Mouse (Mus musculus) myocyte (in vitro differentiated cells): ENCODE measurements around the gene Clcnka. TPM values are rescaled to one million over a fixed set of nuclear protein-coding genes. Genes with fewer than 3 reads are reported as not detected.

ENCODE experiments used
- H3K27me3 ChIP-seq: one replicate; pipeline ENCODE4 v1.6.1; 2011; ENCODE audit not compliant: control insufficient read depth, insufficient read depth, insufficient read length
- H3K36me3 ChIP-seq: one replicate; pipeline ENCODE4 v1.6.1; 2011; ENCODE audit not compliant: control insufficient read depth, insufficient read depth
- H3K4me2 ChIP-seq: one replicate; pipeline ENCODE4 v1.6.1; 2011; ENCODE audit warnings: low read depth, control low read depth
- H3K4me3 ChIP-seq: one replicate; pipeline ENCODE4 v1.5.1; 2011; ENCODE audit warnings: mild to moderate bottlenecking, control low read depth, moderate library complexity
- H3K79me2 ChIP-seq: one replicate; pipeline ENCODE4 v1.6.1; 2011; ENCODE audit not compliant: control insufficient read depth, insufficient read depth
- H3ac ChIP-seq: one replicate; pipeline ENCODE4 v1.6.1; 2011; ENCODE audit not compliant: control insufficient read depth, insufficient read length
- CEBPB ChIP-seq: IDR thresholded peaks from 2 replicates; pipeline ENCODE4 v1.6.1; 2011; ENCODE audit warnings: mild to moderate bottlenecking, moderate library complexity; ENCODE audit not compliant: poor library complexity, insufficient read depth, severe bottlenecking
- E2F4 ChIP-seq: IDR thresholded peaks from one replicate; pipeline ENCODE4 v1.6.1; 2011; ENCODE audit warnings: mild to moderate bottlenecking, control low read depth, moderate library complexity; ENCODE audit not compliant: insufficient read depth
- MAX ChIP-seq: IDR thresholded peaks from one replicate; pipeline ENCODE4 v1.6.1; 2011; ENCODE audit warnings: low read depth, mild to moderate bottlenecking, control low read depth
- MYOD1 ChIP-seq, 3 experiments: IDR thresholded peaks; one replicate each; pipeline ENCODE4 v1.6.1; 2011; ENCODE audit warnings: control low read depth in 2 of 3, low read depth in 2 of 3, mild to moderate bottlenecking in 2 of 3, moderate library complexity in 1 of 3; ENCODE audit not compliant: insufficient read length in 2 of 3, control insufficient read depth in 1 of 3
- MYOG ChIP-seq, 3 experiments: IDR thresholded peaks; one replicate each; pipeline ENCODE4 v1.6.1; 2011; ENCODE audit warnings: control low read depth in 2 of 3, low read depth in 2 of 3, mild to moderate bottlenecking in 2 of 3; ENCODE audit not compliant: insufficient read length in 2 of 3, control insufficient read depth in 1 of 3, insufficient read depth in 1 of 3
- POLR2A ChIP-seq: IDR thresholded peaks from one replicate; pipeline ENCODE4 v1.6.1; 2011; ENCODE audit warnings: low read depth, mild to moderate bottlenecking, control low read depth, moderate library complexity; ENCODE audit not compliant: insufficient read length
- POLR2AphosphoS2 ChIP-seq: IDR thresholded peaks from one replicate; pipeline ENCODE4 v1.6.1; 2011; ENCODE audit warnings: low read depth, control low read depth; ENCODE audit not compliant: insufficient read length
- REST ChIP-seq: IDR thresholded peaks from one replicate; pipeline ENCODE4 v1.6.1; 2011; ENCODE audit warnings: mild to moderate bottlenecking, control low read depth, moderate library complexity; ENCODE audit not compliant: insufficient read depth, insufficient read length
- SRF ChIP-seq: IDR thresholded peaks from one replicate; pipeline ENCODE4 v1.6.1; 2011; ENCODE audit warnings: low read depth; ENCODE audit not compliant: control insufficient read depth, insufficient read length
- TCF12 ChIP-seq: IDR thresholded peaks from one replicate; pipeline ENCODE4 v1.6.1; 2011; ENCODE audit warnings: mild to moderate bottlenecking, control low read depth; ENCODE audit not compliant: poor library complexity, insufficient read depth, severe bottlenecking
- TCF3 ChIP-seq: IDR thresholded peaks from one replicate; pipeline ENCODE4 v1.6.1; 2011; ENCODE audit warnings: low read depth, control low read depth; ENCODE audit not compliant: insufficient read length
- USF1 ChIP-seq: IDR thresholded peaks from one replicate; pipeline ENCODE4 v1.6.1; 2011; ENCODE audit warnings: low read depth, mild to moderate bottlenecking, control low read depth, moderate library complexity
- polyA plus RNA-seq: library from polyadenylated mRNA; unstranded; fragments of >200 nt; fragmentation: generic; extraction: Trizol; gene quantifications from one replicate; pipeline ENCODE4 v1.2.1, GENCODE M21; 2012; ENCODE audit warnings: missing spikeins

Clcnka gene
- polyA plus RNA-seq, 1 experiment, result 0.85 TPM

- Histone ChIP-seq H3K36me3 (peaks cover 7% of the 10 kb centered on the region), H3K4me2 (peak overlapping the region; percentile 93), H3ac (peak overlapping the region; percentile 79), H3K27me3 (no peaks in the 10 kb centered on the region), H3K79me2 (peaks cover 30% of the 10 kb centered on the region), H3K4me3 (peak overlapping the region; percentile 34)
- TF ChIP-seq POLR2AphosphoS2 (no peak), MYOD1 (IDR thresholded peaks at IDR 0.05; ENCODE audit: control insufficient read depth in 1 of 3, insufficient read length in 2 of 3, low read depth in 2 of 3) (no peak), MAX (no peak), REST (no peak), MYOG (IDR thresholded peaks at IDR 0.05; ENCODE audit: control insufficient read depth in 1 of 3, insufficient read depth in 1 of 3, insufficient read length in 2 of 3, low read depth in 2 of 3) (no peak), POLR2A (no peak), E2F4 (no peak), SRF (no peak)
These were observed 45.3 kb upstream of the Clcnka start for GRCm38 (mm10) chr4:141443641-141444429.

GRCm38 (mm10) chr4:141440877-141441276 lies 42.4 kb upstream of the Clcnka start:
- Histone ChIP-seq H3K4me3 (no peak overlapping the region), H3K4me2 (no peak overlapping the region), H3K36me3 (no peaks in the 10 kb centered on the region), H3ac (no peak overlapping the region), H3K27me3 (no peaks in the 10 kb centered on the region), H3K79me2 (peaks cover 10% of the 10 kb centered on the region)
- no peak for TF ChIP-seq USF1
- TF ChIP-seq SRF, result no peak
- no peak for TF ChIP-seq E2F4
- TF ChIP-seq POLR2AphosphoS2, result no peak
- no peak for TF ChIP-seq REST
- no peak for TF ChIP-seq MAX
- no peak for TF ChIP-seq MYOG (IDR thresholded peaks at IDR 0.05; ENCODE audit: control insufficient read depth in 1 of 3, insufficient read depth in 1 of 3, insufficient read length in 2 of 3, low read depth in 2 of 3)
- TF ChIP-seq MYOD1 (IDR thresholded peaks at IDR 0.05; ENCODE audit: control insufficient read depth in 1 of 3, insufficient read length in 2 of 3, low read depth in 2 of 3), result no peak
- TF ChIP-seq CEBPB, result no peak
- no peak for TF ChIP-seq TCF3
- no peak for TF ChIP-seq POLR2A
- TF ChIP-seq TCF12, result no peak

- Histone ChIP-seq H3K4me3 (no peak overlapping the region), H3K79me2 (no peaks in the 10 kb centered on the region), H3K27me3 (no peaks in the 10 kb centered on the region), H3K4me2 (no peak overlapping the region), H3K36me3 (no peaks in the 10 kb centered on the region), H3ac (no peak overlapping the region)
- TF ChIP-seq TCF3, result no peak
- no peak for TF ChIP-seq MYOD1 (IDR thresholded peaks at IDR 0.05; ENCODE audit: control insufficient read depth in 1 of 3, insufficient read length in 2 of 3, low read depth in 2 of 3)
These were observed 40.7 kb upstream of the Clcnka start for GRCm38 (mm10) chr4:141439083-141439803.

GRCm38 (mm10) chr4:141435974-141436373 lies 37.5 kb upstream of the Clcnka start, which contains the start of gene Srarp:
TSS of gene Srarp (minus strand) at chr4:141436105.
- TF ChIP-seq POLR2A (no peak), CEBPB (no peak), TCF3 (no peak), E2F4 (no peak)
- Histone ChIP-seq H3K4me3 (no peak within 1 kb of the TSS), H3K4me2 (no peak within 1 kb of the TSS), H3ac (no peak within 1 kb of the TSS), H3K36me3 (no peaks in the 10 kb centered on the region), H3K27me3 (no peaks in the 10 kb centered on the region), H3K79me2 (no peaks in the 10 kb centered on the region)

GRCm38 (mm10) chr4:141433191-141433590 lies 34.7 kb upstream of the Clcnka start:
- Histone ChIP-seq H3K27me3 (no peaks in the 10 kb centered on the region), H3K36me3 (no peaks in the 10 kb centered on the region), H3K4me2 (no peak overlapping the region), H3K79me2 (no peaks in the 10 kb centered on the region), H3ac (no peak overlapping the region), H3K4me3 (no peak overlapping the region)
- TF ChIP-seq MYOG (IDR thresholded peaks at IDR 0.05; ENCODE audit: control insufficient read depth in 1 of 3, insufficient read depth in 1 of 3, insufficient read length in 2 of 3, low read depth in 2 of 3) (no peak), MAX (no peak), POLR2AphosphoS2 (no peak), REST (no peak), TCF12 (no peak), SRF (no peak), POLR2A (no peak), USF1 (no peak), E2F4 (no peak), TCF3 (no peak), CEBPB (no peak), MYOD1 (IDR thresholded peaks at IDR 0.05; ENCODE audit: control insufficient read depth in 1 of 3, insufficient read length in 2 of 3, low read depth in 2 of 3) (no peak)
